In the genomic region with DNA sequence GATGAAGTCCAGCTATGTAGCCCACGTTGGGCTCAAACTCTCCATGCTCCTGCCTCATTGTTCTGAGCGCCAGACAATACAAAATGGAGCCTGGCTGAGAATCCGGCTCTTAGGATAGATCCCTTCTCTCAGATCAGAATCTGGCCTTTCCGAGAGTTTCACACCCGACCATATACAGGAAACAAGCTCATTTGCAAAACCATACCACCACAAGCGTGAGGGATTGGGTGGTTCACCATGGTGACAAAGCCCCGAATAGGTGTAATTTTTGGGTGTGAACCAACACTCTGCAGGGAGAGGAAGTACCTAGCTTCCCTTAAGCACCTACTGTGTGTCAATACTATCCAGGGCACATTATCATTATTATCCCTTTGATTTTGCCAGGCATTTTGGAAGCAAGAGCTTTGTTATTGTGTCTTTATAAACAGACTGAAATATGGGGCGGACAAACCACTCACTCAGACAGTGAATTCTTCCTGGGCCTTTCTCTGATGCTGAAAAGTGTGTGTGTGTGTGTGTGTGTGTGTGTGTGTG, we compare ENCODE assay signal across 18 mouse cellular contexts. TPM values are rescaled to one million over a fixed set of nuclear protein-coding genes. Genes with fewer than 3 reads are reported as not detected.
DNase-seq lines count a peak whose midpoint lies in the region; ATAC-seq and TF ChIP-seq lines count a peak whose summit lies in the region.
"Had no signal": no experiment of that assay in that cellular context is flagged by ENCODE, and none has a peak within 500 bp of the region (broad histone marks: within the 10 kb centered on the region; RNA-seq: fewer than 3 reads in every experiment).

No protein-coding gene starts in this region.

- H3K4me1 ChIP-seq in kidney, postnatal 0 days (replicated peaks; ENCODE audit: insufficient read depth, low read length) = 0 out of 2 replicates have a peak, but pooled peaks cover 4% of the 10 kb centered on the region
- H3K4me1 ChIP-seq: intestine, embryonic 15.5 days; neural tube, embryonic 13.5 days had no signal

- peak overlapping the region; percentile 54; the same call in 1 of the 2 replicates for H3K27ac ChIP-seq in kidney, postnatal 0 days
- H3K27ac ChIP-seq: hindbrain, embryonic 10.5 days; intestine, embryonic 15.5 days; liver, embryonic 14.5 days; neural tube, embryonic 13.5 days had no signal

- no peak for TF ChIP-seq CTCF in kidney, postnatal 0 days (IDR thresholded peaks at IDR 0.05; ENCODE audit: low read depth)

- no peak for DNase-seq in kidney, postnatal 0 days (ENCODE audit: low spot score)
- DNase-seq in kidney, postnatal 36 days = no peak
- peak; percentile 64 for DNase-seq in CD4-positive, CD25-positive, alpha-beta regulatory T cell, adult 2 months (ENCODE audit: low read depth, low spot score)
- DNase-seq in R1 (ENCODE audit: low read depth, low spot score) = peak; percentile 81
- DNase-seq in naive thymus-derived CD4-positive, alpha-beta T cell, adult 2 months (ENCODE audit: low read depth) = peak; percentile 73
- no peak for DNase-seq in ovary, postnatal 10 days (ENCODE audit: low spot score)
- DNase-seq in adrenal gland, adult (ENCODE audit: inconsistent age in 2 of 2, low spot score in 1 of 2) = no peak
- DNase-seq: B cell, adult 2 months; cerebellum, adult 9-10 months; heart, adult 11 months; kidney, postnatal 14 days; left cerebral cortex, postnatal 4 days; right cerebral cortex, postnatal 14 days had no signal

- H3K27me3 ChIP-seq in kidney, postnatal 0 days (ENCODE audit: insufficient read depth, low read length) = no peaks in the 10 kb centered on the region
- H3K27me3 ChIP-seq: intestine, embryonic 15.5 days; neural tube, embryonic 13.5 days had no signal

- no peak overlapping the region for H3K4me2 ChIP-seq in kidney, postnatal 0 days (ENCODE audit: low read length)
- H3K4me2 ChIP-seq: intestine, embryonic 15.5 days; neural tube, embryonic 13.5 days had no signal

- no peak for ATAC-seq in kidney, postnatal 0 days (replicated peaks; ENCODE audit: low FRiP score, low read depth)
- ATAC-seq: intestine, embryonic 15.5 days had no signal

- no peak overlapping the region for H3K4me3 ChIP-seq in kidney, postnatal 0 days (replicated peaks; ENCODE audit: low read depth, low read length)
- H3K4me3 ChIP-seq: hindbrain, embryonic 10.5 days; intestine, embryonic 15.5 days; neural tube, embryonic 13.5 days had no signal

- no peaks in the 10 kb centered on the region for H3K9me3 ChIP-seq in kidney, postnatal 0 days (replicated peaks; ENCODE audit: low read length)
- H3K9me3 ChIP-seq: hindbrain, embryonic 10.5 days; intestine, embryonic 15.5 days; neural tube, embryonic 13.5 days had no signal

- WGBS in kidney, postnatal 0 days = 78% methylated on average over 8 of the region's 8 CpGs

- no peak overlapping the region for H3K9ac ChIP-seq in kidney, postnatal 0 days (ENCODE audit: low read depth, low read length)
- H3K9ac ChIP-seq: intestine, embryonic 15.5 days; liver, embryonic 14.5 days; neural tube, embryonic 13.5 days had no signal

- no peaks in the 10 kb centered on the region for H3K36me3 ChIP-seq in kidney, postnatal 0 days (ENCODE audit: insufficient read depth, low read length)
- H3K36me3 ChIP-seq: hindbrain, embryonic 10.5 days; intestine, embryonic 15.5 days; neural tube, embryonic 13.5 days had no signal

RNA-seq across cellular contexts. Expression of gene Lck, which starts 1.8 kb away (rescaled TPM):
- polyA plus RNA-seq in kidney, postnatal 0 days (2015; fragmentation: Nextera tagmentation; extraction: Ambion mirVana) = 8.8 and 9.1 TPM in 2 replicates

RNA-seq across cellular contexts. Expression of gene Fam167b, which starts 6.7 kb away (rescaled TPM):
- 39.9 and 40.3 TPM in 2 replicates for polyA plus RNA-seq in kidney, postnatal 0 days (2015; fragmentation: Nextera tagmentation; extraction: Ambion mirVana)
- polyA plus RNA-seq: midbrain, postnatal 0 days had no signal

RNA-seq across cellular contexts. Expression of gene Eif3i, which starts 28.8 kb away (rescaled TPM):
- 284 and 298 TPM in 2 replicates for polyA plus RNA-seq in kidney, postnatal 0 days (2015; fragmentation: Nextera tagmentation; extraction: Ambion mirVana)

RNA-seq across cellular contexts. Expression of gene Tmem234, which starts 28.9 kb away (rescaled TPM):
- 188 and 197 TPM in 2 replicates for polyA plus RNA-seq in kidney, postnatal 0 days (2015; fragmentation: Nextera tagmentation; extraction: Ambion mirVana)

RNA-seq across cellular contexts. Expression of gene Hdac1, which starts 29.1 kb away (rescaled TPM):
- polyA plus RNA-seq in kidney, postnatal 0 days (2015; fragmentation: Nextera tagmentation; extraction: Ambion mirVana) = 170 and 196 TPM in 2 replicates

Comparison
In these comparisons a context has a peak if more than half of its experiments do, and no peak if none do; other contexts are left out.
1. DNase-seq: peak in CD4-positive, CD25-positive, alpha-beta regulatory T cell, adult 2 months (single experiment), R1 (single experiment) and naive thymus-derived CD4-positive, alpha-beta T cell, adult 2 months (single experiment); none in kidney, postnatal 0 days (single experiment), kidney, postnatal 36 days (0 of 2), ovary, postnatal 10 days (single experiment) and adrenal gland, adult (0 of 2).